In the genomic region with DNA sequence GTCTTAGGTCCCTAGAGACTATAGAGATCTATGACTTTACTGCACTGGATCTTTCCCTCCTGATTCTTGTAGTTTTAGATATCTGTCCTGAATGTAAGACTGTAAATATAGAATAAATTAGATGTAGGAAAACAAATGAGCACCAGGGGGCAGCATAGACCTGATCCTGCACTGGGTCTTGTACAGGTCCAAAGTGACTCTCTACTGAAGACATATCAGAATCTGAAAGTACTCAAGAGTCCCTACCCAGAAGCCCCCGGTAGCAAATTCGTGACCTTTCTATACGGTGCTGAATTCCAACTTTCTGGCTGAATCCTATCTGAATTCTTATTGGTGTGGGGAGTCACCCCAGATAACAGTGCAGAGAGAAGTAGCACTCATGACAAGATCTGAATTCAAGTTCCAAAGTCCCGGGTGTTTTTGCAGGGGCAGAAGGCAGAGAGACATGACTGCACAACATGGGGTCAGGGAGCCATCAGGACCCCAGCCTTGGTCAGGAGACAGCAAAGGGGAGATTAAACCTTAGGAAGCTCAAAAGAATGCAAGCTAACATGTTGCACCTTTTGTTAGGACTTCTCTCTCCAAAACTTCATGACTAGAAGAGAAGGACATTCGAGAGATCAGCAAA, we compare ENCODE assay signal across 8 mouse cellular contexts.
A peak's percentile ranks its signal among the peaks of the same experiment; 100 is the strongest.
DNase-seq lines count a peak whose midpoint lies in the region; ATAC-seq and TF ChIP-seq lines count a peak whose summit lies in the region.

No protein-coding gene starts in this region.

- H3K27me3 ChIP-seq in cerebellum, adult 2 months (ENCODE audit: control insufficient read depth, insufficient read depth, low read length) = no peaks in the 10 kb centered on the region
- peaks cover 4% of the 10 kb centered on the region; the same call in 1 of the 2 replicates for H3K27me3 ChIP-seq in forebrain, postnatal 0 days (ENCODE audit: insufficient read depth, low read length)
- H3K27me3 ChIP-seq in midbrain, postnatal 0 days (ENCODE audit: insufficient read depth, low read length) = no peaks in the 10 kb centered on the region

- no peak overlapping the region for H3K4me2 ChIP-seq in forebrain, postnatal 0 days (ENCODE audit: low read depth)
- no peak overlapping the region for H3K4me2 ChIP-seq in midbrain, postnatal 0 days (ENCODE audit: low read depth, low read length, poor library complexity, severe bottlenecking)

- 38% methylated on average over 5 of the region's 5 CpGs for WGBS in cerebellum, adult 2 months
- WGBS in forebrain, postnatal 0 days = 43% methylated on average over 5 of the region's 5 CpGs
- 61% methylated on average over 5 of the region's 5 CpGs for WGBS in midbrain, postnatal 0 days

- in situ Hi-C loops in ES-E14 (cut with MboI; ENCODE audit: low sequenced_read_pairs in 2 of 2, unreplicated experiment in 2 of 2) = no loop called here

- no peak overlapping the region for H3K27ac ChIP-seq in ES-E14 (ENCODE audit: insufficient read depth, low read depth, low read length, poor library complexity, severe bottlenecking)
- no peak overlapping the region for H3K27ac ChIP-seq in cerebellum, adult 2 months (ENCODE audit: insufficient read depth, low read length)
- H3K27ac ChIP-seq in forebrain, postnatal 0 days (ENCODE audit: low read depth, low read length) = no peak overlapping the region
- H3K27ac ChIP-seq in midbrain, postnatal 0 days (ENCODE audit: low read depth, low read length) = no peak overlapping the region

- peak; percentile 82 for DNase-seq in 3T3-L1 (ENCODE audit: low read depth, low spot score)
- DNase-seq in ES-E14 (ENCODE audit: low read depth, low spot score) = peak; percentile 56
- DNase-seq in cerebellum, adult 2 months = peak; percentile 53 to 65
- DNase-seq in forebrain, postnatal 0 days = peak; percentile 88
- DNase-seq in induced T-regulatory cell, adult 2 months (ENCODE audit: low read depth) = peak; percentile 66
- peak; percentile 61 for DNase-seq in left cerebral cortex, postnatal 4 days
- peak; percentile 89 for DNase-seq in midbrain, postnatal 0 days (ENCODE audit: low spot score)
- peak; percentile 10 to 18 for DNase-seq in urinary bladder, postnatal 36 days (ENCODE audit: low spot score in 2 of 2)

- peak; percentile 78 for ATAC-seq in forebrain, postnatal 0 days
- peak; percentile 71 for ATAC-seq in midbrain, postnatal 0 days (ENCODE audit: low FRiP score)

- H3K4me1 ChIP-seq in ES-E14 (ENCODE audit: control insufficient read depth in 2 of 2, insufficient read depth in 2 of 2, low read length in 2 of 2, poor library complexity in 1 of 2) = no peaks in the 10 kb centered on the region
- H3K4me1 ChIP-seq in cerebellum, adult 2 months (ENCODE audit: control insufficient read depth, insufficient read depth, low read length) = no peaks in the 10 kb centered on the region
- H3K4me1 ChIP-seq in forebrain, postnatal 0 days (ENCODE audit: insufficient read depth) = no peaks in the 10 kb centered on the region
- no peaks in the 10 kb centered on the region for H3K4me1 ChIP-seq in midbrain, postnatal 0 days (ENCODE audit: insufficient read depth, low read length)

- no peaks in the 10 kb centered on the region for H3K9me3 ChIP-seq in ES-E14 (ENCODE audit: control insufficient read depth, insufficient read depth, low read depth, low read length)
- H3K9me3 ChIP-seq in forebrain, postnatal 0 days (ENCODE audit: low read length) = no peaks in the 10 kb centered on the region
- H3K9me3 ChIP-seq in midbrain, postnatal 0 days (ENCODE audit: low read length) = no peaks in the 10 kb centered on the region

- no peak for TF ChIP-seq POLR2A in cerebellum, adult 2 months (IDR thresholded peaks at IDR 0.05; ENCODE audit: borderline replicate concordance, insufficient read depth, low read length)

- H3K36me3 ChIP-seq in ES-E14 (ENCODE audit: control insufficient read depth, insufficient read depth, low read length, poor library complexity, severe bottlenecking) = no peaks in the 10 kb centered on the region
- no peaks in the 10 kb centered on the region for H3K36me3 ChIP-seq in forebrain, postnatal 0 days (ENCODE audit: insufficient read depth)
- H3K36me3 ChIP-seq in midbrain, postnatal 0 days (ENCODE audit: insufficient read depth, low read length) = no peaks in the 10 kb centered on the region

- no peak overlapping the region for H3K9ac ChIP-seq in ES-E14 (ENCODE audit: insufficient read depth, low read depth, low read length, poor library complexity, severe bottlenecking)
- no peak overlapping the region for H3K9ac ChIP-seq in forebrain, postnatal 0 days
- H3K9ac ChIP-seq in midbrain, postnatal 0 days (replicated peaks; ENCODE audit: low read length, poor library complexity, severe bottlenecking) = no peak overlapping the region

- TF ChIP-seq CTCF in cerebellum, adult 2 months (IDR thresholded peaks at IDR 0.05; ENCODE audit: borderline replicate concordance, insufficient read depth, low read depth, low read length) = peak; percentile 78
- TF ChIP-seq CTCF in forebrain, postnatal 0 days (IDR thresholded peaks at IDR 0.05; ENCODE audit: low read depth) = peak; percentile 83
- peak; percentile 91 for TF ChIP-seq CTCF in midbrain, postnatal 0 days (IDR thresholded peaks at IDR 0.05)

- intact Hi-C loops in left cerebral cortex, postnatal 4 days (cut with DNase I) = loop anchor here (10.0 kb wide), 2 partner anchors 714 to 754 kb away; no protein-coding TSS in a partner anchor

- no peak overlapping the region for H3K4me3 ChIP-seq in ES-E14 (ENCODE audit: insufficient read depth in 1 of 2, low read depth in 1 of 2, low read length in 2 of 2, poor library complexity in 1 of 2, severe bottlenecking in 1 of 2)
- H3K4me3 ChIP-seq in cerebellum, adult 2 months (replicated peaks; ENCODE audit: insufficient read depth, low read depth, low read length) = no peak overlapping the region
- H3K4me3 ChIP-seq in forebrain, postnatal 0 days (ENCODE audit: low read depth, low read length) = no peak overlapping the region
- no peak overlapping the region for H3K4me3 ChIP-seq in midbrain, postnatal 0 days (ENCODE audit: low read depth, low read length)

TF ChIP-seq in ES-E14, 5 proteins besides CTCF, POLR2A, EP300 and RAD21:
- TF ChIP-seq ZNF384 (IDR thresholded peaks at IDR 0.05; ENCODE audit: low read depth, low read length) = no peak
- TF ChIP-seq ZC3H11A (IDR thresholded peaks at IDR 0.05; ENCODE audit: borderline replicate concordance, low read depth, low read length) = peak; percentile 89
- no peak for TF ChIP-seq HCFC1 (IDR thresholded peaks at IDR 0.05; ENCODE audit: borderline replicate concordance, insufficient read depth, low read length)
- TF ChIP-seq CHD2 (IDR thresholded peaks at IDR 0.05; ENCODE audit: low read depth, low read length) = no peak
- no peak for TF ChIP-seq MAFK (IDR thresholded peaks at IDR 0.05; ENCODE audit: insufficient read depth, low read depth, low read length)
TF ChIP-seq in ES-E14: peak in this region for 1.

Comparison
In these comparisons a context has a peak if more than half of its experiments do, and no peak if none do; other contexts are left out.
1. DNase-seq: peak in every context shown above with its lines; median percentile 89 in midbrain, postnatal 0 days; 88 in forebrain, postnatal 0 days; 82 in 3T3-L1; 66 in induced T-regulatory cell, adult 2 months; 61 in left cerebral cortex, postnatal 4 days; 59 in cerebellum, adult 2 months; 56 in ES-E14; 14 in urinary bladder, postnatal 36 days.